Mouse (Mus musculus) forebrain, embryonic 15.5 days (tissue): ENCODE results near the gene Islr. TPM values are rescaled to one million over a fixed set of nuclear protein-coding genes. Genes with fewer than 3 reads are reported as not detected.

Experiments
- ATAC-seq: fragments of 200-750 bp; cut with Nextera tagmentation; replicated peaks from 2 replicates; pipeline ENCODE4 v1.8.0; 2017; ENCODE audit warnings: mild to moderate bottlenecking, moderate TSS enrichment, moderate library complexity
- H3K27ac ChIP-seq: fragments of 300-500 bp; sonication (generic); replicated peaks from 2 replicates; pipeline ENCODE4 v1.5.1; 2015; ENCODE audit warnings: mild to moderate bottlenecking, inconsistent platforms
- H3K27me3 ChIP-seq: fragments of 300-500 bp; sonication (generic); 2 replicates; pipeline ENCODE4 v1.6.1; 2015; ENCODE audit warnings: inconsistent platforms
- H3K36me3 ChIP-seq: fragments of 300-500 bp; sonication (generic); 2 replicates; pipeline ENCODE4 v1.6.1; 2015; ENCODE audit warnings: mild to moderate bottlenecking, inconsistent platforms
- H3K4me1 ChIP-seq: fragments of 300-500 bp; sonication (generic); 2 replicates; pipeline ENCODE4 v1.6.1; 2015; ENCODE audit warnings: inconsistent platforms
- H3K4me2 ChIP-seq: fragments of 300-500 bp; sonication (generic); replicated peaks from 2 replicates; pipeline ENCODE4 v1.6.1; 2015; ENCODE audit warnings: mild to moderate bottlenecking, inconsistent platforms
- H3K4me3 ChIP-seq: fragments of 300-500 bp; sonication (generic); 2 replicates; pipeline ENCODE4 v1.5.1; 2015; ENCODE audit warnings: mild to moderate bottlenecking, inconsistent platforms
- H3K9ac ChIP-seq: fragments of 300-500 bp; sonication (generic); replicated peaks from 2 replicates; pipeline ENCODE4 v1.6.1; 2015; ENCODE audit warnings: mild to moderate bottlenecking, inconsistent platforms
- H3K9me3 ChIP-seq: fragments of 300-500 bp; sonication (generic); 2 replicates; pipeline ENCODE4 v1.6.1; 2016; ENCODE audit warnings: inconsistent platforms
- WGBS: fragments of 180-500 bp; shearing (Covaris S2); methylation state at CpG from one replicate; pipeline ENCODE4 v1.1.7; 2015; ENCODE audit warnings: mixed read lengths; 5-methylcytosine and 5-hydroxymethylcytosine counted together
- polyA plus RNA-seq: library from polyadenylated mRNA; unstranded; fragments of >200 nt; fragmentation: Nextera tagmentation; extraction: Ambion mirVana; gene quantifications from 2 replicates; pipeline ENCODE4 v1.2.1, GENCODE M21; 2015

Islr gene
- polyA plus RNA-seq, 1 experiment from 2014 or later, result 15.1 TPM

DNA sequence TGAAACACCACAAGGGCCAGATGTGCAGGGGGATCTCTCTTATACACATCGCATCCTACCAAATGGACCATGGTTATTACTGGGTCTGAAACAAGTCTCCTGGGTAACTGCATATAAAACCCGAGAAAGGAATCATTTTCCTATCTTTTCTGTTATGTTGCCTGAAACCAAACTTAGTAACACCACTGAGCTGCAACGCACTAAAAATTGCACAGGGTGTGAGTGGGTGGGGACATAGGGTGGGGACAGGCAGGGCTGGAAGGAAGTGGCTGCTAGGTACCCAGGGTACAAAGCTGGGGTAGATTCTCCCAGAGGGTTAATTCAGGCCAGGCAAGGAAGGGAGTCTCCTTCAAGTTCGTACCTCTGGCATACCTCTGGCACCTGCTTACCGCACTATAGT, 38.6 kb upstream of the Islr start:
- ATAC-seq, result no peak
- Histone ChIP-seq H3K36me3 (no peaks in the 10 kb centered on the region), H3K4me2 (no peak overlapping the region), H3K4me3 (no peak overlapping the region), H3K27me3 (no peaks in the 10 kb centered on the region), H3K9ac (no peak overlapping the region), H3K9me3 (no peaks in the 10 kb centered on the region), H3K4me1 (peaks cover 24% of the 10 kb centered on the region), H3K27ac (peak overlapping the region; percentile 27; the same call in 1 of the 2 replicates)
- WGBS, result 93% methylated on average over 5 of the region's 5 CpGs

GRCm38 (mm10) chr9:58241780-58242485, 37.8 kb upstream of the Islr start:
- no peak overlapping the region for H3K9ac ChIP-seq
- ATAC-seq, result peak; percentile 57; the same call in 1 of the 2 replicates
- WGBS, result 28% methylated on average over 9 of the region's 9 CpGs

DNA sequence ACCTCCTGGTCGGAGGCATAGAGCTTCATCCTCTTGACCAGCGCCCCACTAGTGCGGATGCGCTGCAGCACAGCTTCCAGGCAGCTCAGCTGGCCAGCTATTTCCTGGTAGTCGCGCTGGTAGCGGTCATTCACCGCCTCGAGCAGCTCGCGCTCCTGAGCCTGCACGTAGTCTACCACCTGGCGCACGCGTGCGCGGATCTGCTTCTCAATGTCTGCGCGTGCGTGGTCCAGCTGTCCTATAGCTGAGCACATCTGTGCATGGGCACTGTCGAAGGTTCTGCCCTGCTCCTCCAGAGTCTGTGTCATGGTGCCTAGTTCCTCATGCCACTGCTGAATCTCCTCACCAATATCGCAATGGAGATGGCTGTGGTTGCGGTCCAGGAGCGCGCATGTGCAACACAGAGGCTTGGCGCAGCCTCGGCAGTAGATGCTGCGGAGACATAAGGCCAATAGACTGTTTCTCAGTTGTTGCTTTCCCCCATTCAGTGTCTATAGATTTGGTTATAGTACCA, 30.5 kb upstream of the Islr start:
- no peak for ATAC-seq
- Histone ChIP-seq H3K27ac (no peak overlapping the region), H3K9me3 (no peaks in the 10 kb centered on the region), H3K9ac (no peak overlapping the region), H3K27me3 (no peaks in the 10 kb centered on the region), H3K36me3 (peaks cover 11% of the 10 kb centered on the region; the same call in 1 of the 2 replicates), H3K4me2 (no peak overlapping the region), H3K4me1 (no peaks in the 10 kb centered on the region), H3K4me3 (no peak overlapping the region)
- WGBS, result 97% methylated on average over 28 of the region's 28 CpGs

More at GRCm38 (mm10) chr9:58241780-58242485, 37.8 kb upstream of the Islr start:
- no peaks in the 10 kb centered on the region for H3K27me3 ChIP-seq
- no peak overlapping the region for H3K4me2 ChIP-seq
- H3K27ac ChIP-seq, result peak overlapping the region; percentile 27
- H3K4me3 ChIP-seq, result no peak overlapping the region
- peaks cover 16% of the 10 kb centered on the region for H3K4me1 ChIP-seq
- no peaks in the 10 kb centered on the region for H3K9me3 ChIP-seq
- no peaks in the 10 kb centered on the region for H3K36me3 ChIP-seq

- Histone ChIP-seq H3K9ac (no peak overlapping the region), H3K9me3 (no peaks in the 10 kb centered on the region), H3K4me3 (no peak overlapping the region), H3K27me3 (no peaks in the 10 kb centered on the region), H3K4me1 (no peaks in the 10 kb centered on the region), H3K4me2 (no peak overlapping the region), H3K27ac (no peak overlapping the region), H3K36me3 (peaks cover 23% of the 10 kb centered on the region)
- WGBS, result 87% methylated on average over 5 of the region's 5 CpGs
- no peak for ATAC-seq
These were observed 28.3 kb upstream of the Islr start for GRCm38 (mm10) chr9:58232374-58232773.

DNA sequence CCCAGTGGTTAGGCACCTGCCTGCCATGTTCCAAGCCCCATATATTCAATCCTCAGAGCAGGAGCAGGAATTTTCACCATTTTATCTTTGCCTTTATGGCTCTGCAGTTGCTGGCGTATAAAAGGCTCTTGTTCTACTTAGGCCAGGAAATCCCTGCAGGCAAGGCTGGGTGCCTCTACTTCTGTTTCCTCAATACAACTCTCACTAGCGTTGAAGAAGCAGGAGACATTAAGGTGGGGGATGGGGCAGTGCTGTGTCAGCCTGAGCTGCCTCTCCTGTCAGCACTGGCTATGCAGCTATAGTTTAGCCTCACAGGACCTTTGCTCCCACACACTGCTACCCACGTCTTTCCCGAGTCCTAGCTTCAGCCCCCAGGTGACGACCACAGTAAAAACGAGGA, 27.6 kb upstream of the Islr start:
- H3K9ac ChIP-seq, result no peak overlapping the region
- ATAC-seq, result no peak
- H3K36me3 ChIP-seq, result peaks cover 23% of the 10 kb centered on the region
- no peak overlapping the region for H3K27ac ChIP-seq
- H3K4me3 ChIP-seq, result no peak overlapping the region
- H3K4me1 ChIP-seq, result no peaks in the 10 kb centered on the region
- H3K9me3 ChIP-seq, result no peaks in the 10 kb centered on the region
- no peaks in the 10 kb centered on the region for H3K27me3 ChIP-seq
- WGBS, result 86% methylated on average over 6 of the region's 6 CpGs
- H3K4me2 ChIP-seq, result no peak overlapping the region

- Histone ChIP-seq H3K4me2 (no peak overlapping the region), H3K36me3 (peaks cover 18% of the 10 kb centered on the region), H3K9me3 (no peaks in the 10 kb centered on the region), H3K4me3 (no peak overlapping the region), H3K27ac (no peak overlapping the region), H3K27me3 (no peaks in the 10 kb centered on the region), H3K9ac (no peak overlapping the region), H3K4me1 (no peaks in the 10 kb centered on the region)
- 97% methylated on average over 9 of the region's 9 CpGs for WGBS
- ATAC-seq, result no peak
These were observed 24.8 kb upstream of the Islr start for GRCm38 (mm10) chr9:58228777-58229466.

DNA sequence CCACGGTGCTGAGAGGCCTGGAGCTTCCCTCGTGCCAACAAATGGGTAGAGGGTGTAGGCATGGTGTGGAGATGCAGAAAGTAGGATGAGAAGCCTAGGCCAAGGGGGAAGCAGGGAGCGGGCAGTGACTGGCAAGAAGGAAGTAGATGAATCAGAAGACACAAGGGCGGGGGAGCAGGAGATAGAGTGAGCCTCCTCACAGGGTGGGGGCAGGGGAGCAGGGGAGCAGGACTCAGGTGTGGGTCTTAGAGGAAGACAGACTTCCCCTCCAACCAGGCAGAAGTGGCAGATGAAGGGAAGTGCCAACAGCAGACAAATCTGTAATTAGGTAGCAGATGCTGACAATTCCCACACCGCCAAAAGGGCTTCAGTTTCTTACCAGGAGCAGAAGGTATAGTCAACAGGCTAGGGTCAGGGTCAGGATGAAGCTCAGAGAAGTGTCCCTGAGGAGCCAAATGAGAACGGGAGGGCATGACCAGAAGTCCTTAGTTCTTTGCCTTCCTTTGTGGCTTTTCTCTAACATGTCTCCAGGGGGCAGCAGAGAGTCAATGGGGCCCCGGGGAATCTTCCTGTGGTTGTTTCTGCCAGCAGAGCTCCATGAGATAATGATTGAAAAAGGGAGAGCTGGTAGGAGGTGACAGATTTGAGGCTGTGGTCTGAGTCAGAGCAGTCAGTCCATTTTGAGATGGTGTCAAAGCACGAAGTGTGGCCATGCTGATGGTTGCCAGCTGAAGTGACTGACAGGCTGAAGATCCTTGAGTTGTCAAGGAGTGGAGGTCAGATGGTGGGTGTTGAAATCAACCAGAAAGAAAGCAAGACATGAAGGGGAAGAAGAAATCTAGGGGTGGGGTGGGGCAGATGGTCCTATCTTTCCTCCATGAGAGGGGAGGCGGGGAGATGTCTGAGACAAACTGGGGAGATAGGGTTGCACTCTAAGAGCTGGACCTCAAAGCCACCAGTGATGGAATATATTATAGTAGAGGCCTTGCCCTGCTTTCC, 22.1 kb upstream of the Islr start:
- WGBS, result 70% methylated on average over 9 of the region's 9 CpGs
- Histone ChIP-seq H3K9ac (no peak overlapping the region), H3K4me2 (no peak overlapping the region), H3K27me3 (no peaks in the 10 kb centered on the region), H3K36me3 (peaks cover 15% of the 10 kb centered on the region), H3K9me3 (no peaks in the 10 kb centered on the region), H3K4me3 (no peak overlapping the region), H3K27ac (no peak overlapping the region), H3K4me1 (no peaks in the 10 kb centered on the region)
- ATAC-seq, result no peak

DNA sequence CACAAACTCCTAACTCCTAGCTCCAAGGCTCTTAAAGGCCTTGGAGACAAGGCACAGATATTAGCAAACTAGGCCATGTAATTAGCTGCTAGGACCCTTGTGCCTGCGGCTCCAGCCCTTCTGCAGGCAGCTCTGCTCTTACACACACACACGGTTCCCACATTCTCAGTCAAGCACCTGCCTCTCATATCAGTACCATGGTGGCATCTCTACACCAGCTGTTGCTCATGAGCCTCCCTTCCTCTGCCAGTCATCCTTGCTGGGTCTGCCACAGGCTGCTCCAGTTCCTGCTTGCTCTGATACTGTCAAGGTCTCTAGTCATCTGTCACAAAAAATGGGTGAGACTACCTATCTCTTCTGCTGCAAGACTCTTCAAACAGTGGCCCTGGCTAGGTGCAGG, 20.2 kb upstream of the Islr start:
- WGBS, result 92% methylated on average over 2 of the region's 2 CpGs
- no peak for ATAC-seq
- Histone ChIP-seq H3K27ac (no peak overlapping the region), H3K36me3 (peaks cover 9% of the 10 kb centered on the region), H3K9me3 (no peaks in the 10 kb centered on the region), H3K4me2 (no peak overlapping the region), H3K27me3 (no peaks in the 10 kb centered on the region), H3K9ac (no peak overlapping the region), H3K4me3 (no peak overlapping the region), H3K4me1 (no peaks in the 10 kb centered on the region)

DNA sequence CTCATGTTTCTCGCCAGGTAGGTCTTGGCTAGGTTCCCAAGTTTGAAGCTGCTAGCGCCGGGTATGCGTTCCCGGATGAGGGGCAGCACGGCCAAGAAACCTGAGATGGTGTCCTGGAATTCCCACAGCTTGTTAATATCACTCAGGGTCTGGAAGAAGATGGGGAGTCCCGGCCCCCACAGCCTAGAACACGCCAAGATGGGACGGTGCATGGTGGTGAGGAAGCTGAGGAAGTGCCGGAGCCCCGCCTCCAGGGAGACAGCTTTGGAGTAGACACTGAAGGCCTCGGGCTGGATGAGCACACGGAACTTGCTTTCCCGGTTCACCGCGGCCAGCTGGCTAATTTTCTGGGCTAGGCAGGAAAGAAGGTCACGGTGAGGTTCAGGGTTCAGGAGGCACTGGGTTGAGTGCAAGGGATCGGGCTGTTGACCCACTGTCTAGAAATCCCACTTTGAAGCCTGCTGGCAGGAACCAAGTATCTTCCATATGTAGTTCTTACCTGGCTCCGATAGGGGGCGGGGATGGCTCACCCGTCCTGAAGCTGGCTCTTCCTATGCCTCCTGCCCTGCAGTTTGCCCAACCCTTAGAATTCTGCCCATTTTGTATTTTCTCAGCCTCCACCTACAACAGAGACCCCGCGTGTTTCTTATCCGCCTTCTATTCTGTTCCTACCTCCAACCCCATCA, 16.3 kb upstream of the Islr start:
- H3K27ac ChIP-seq, result no peak overlapping the region
- no peaks in the 10 kb centered on the region for H3K36me3 ChIP-seq
- 0 out of 2 replicates have a peak, but pooled peaks cover 11% of the 10 kb centered on the region for H3K4me1 ChIP-seq
- no peaks in the 10 kb centered on the region for H3K9me3 ChIP-seq
- H3K27me3 ChIP-seq, result no peaks in the 10 kb centered on the region
- no peak overlapping the region for H3K4me2 ChIP-seq
- H3K9ac ChIP-seq, result no peak overlapping the region
- no peak overlapping the region for H3K4me3 ChIP-seq
- ATAC-seq, result no peak
- WGBS, result 70% methylated on average over 24 of the region's 24 CpGs

DNA sequence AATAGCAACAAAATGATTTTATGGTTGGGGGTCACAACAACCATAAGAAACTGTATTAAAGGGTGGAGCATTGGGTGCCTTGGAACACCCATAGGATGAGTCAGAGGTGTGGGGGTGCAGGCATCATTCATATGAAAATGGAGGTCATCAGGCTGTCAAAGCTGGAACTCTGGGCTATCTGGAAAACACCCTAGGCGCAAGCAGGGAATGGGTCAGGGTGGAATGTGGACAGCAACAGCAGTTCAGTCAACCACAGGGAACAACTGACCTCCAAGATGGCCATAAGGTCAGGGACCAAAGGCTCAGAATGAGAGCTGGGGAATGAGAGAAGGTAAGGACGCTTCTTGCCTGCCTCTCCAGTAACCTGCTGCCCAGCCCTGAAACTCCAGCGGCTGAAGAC, 14.4 kb upstream of the Islr start:
- no peak for ATAC-seq

GRCm38 (mm10) chr9:58216402-58216801, 12.3 kb upstream of the Islr start:
- Histone ChIP-seq H3K4me2 (no peak overlapping the region), H3K9me3 (no peaks in the 10 kb centered on the region), H3K4me3 (no peak overlapping the region), H3K36me3 (no peaks in the 10 kb centered on the region), H3K27me3 (no peaks in the 10 kb centered on the region), H3K4me1 (0 out of 2 replicates have a peak, but pooled peaks cover 11% of the 10 kb centered on the region), H3K27ac (no peak overlapping the region), H3K9ac (no peak overlapping the region)
- ATAC-seq, result peak; percentile 68; the same call in 1 of the 2 replicates
- WGBS, result 24% methylated on average over 6 of the region's 6 CpGs

More for the DNA sequence above, 14.4 kb upstream of the Islr start:
- H3K27ac ChIP-seq, result no peak overlapping the region
- no peaks in the 10 kb centered on the region for H3K27me3 ChIP-seq
- H3K4me1 ChIP-seq, result 0 out of 2 replicates have a peak, but pooled peaks cover 11% of the 10 kb centered on the region
- no peak overlapping the region for H3K4me3 ChIP-seq
- 82% methylated on average over 3 of the region's 3 CpGs for WGBS
- H3K4me2 ChIP-seq, result no peak overlapping the region
- H3K9me3 ChIP-seq, result no peaks in the 10 kb centered on the region
- no peak overlapping the region for H3K9ac ChIP-seq
- H3K36me3 ChIP-seq, result no peaks in the 10 kb centered on the region
